8 mouse cellular contexts compared by ENCODE assay signal in genomic region chr2:28446515-28447314, GRCm38 (mm10). TPM values are rescaled to one million over a fixed set of nuclear protein-coding genes. Genes with fewer than 3 reads are reported as not detected.
DNase-seq lines count a peak whose midpoint lies in the region; ATAC-seq and TF ChIP-seq lines count a peak whose summit lies in the region.

Gene Ppp1r26 (plus strand): TSS chr2:28446800.

- peaks cover 12% of the 10 kb centered on the region; the same call in 1 of the 2 replicates for H3K36me3 ChIP-seq in forebrain, postnatal 0 days (ENCODE audit: insufficient read depth)
- H3K36me3 ChIP-seq in intestine, embryonic 15.5 days = no peaks in the 10 kb centered on the region
- H3K36me3 ChIP-seq in limb, embryonic 10.5 days = peaks cover 27% of the 10 kb centered on the region
- peaks cover 5% of the 10 kb centered on the region; the same call in 1 of the 2 replicates for H3K36me3 ChIP-seq in midbrain, embryonic 16.5 days (ENCODE audit: control insufficient read depth, insufficient read depth, low read length)

- WGBS in forebrain, postnatal 0 days = 3% methylated on average over 102 of the region's 118 CpGs
- under 1% methylated on average over 77 of the region's 118 CpGs for WGBS in intestine, embryonic 15.5 days
- WGBS in limb, embryonic 10.5 days = under 1% methylated on average over 113 of the region's 118 CpGs
- under 1% methylated on average over 75 of the region's 118 CpGs for WGBS in midbrain, embryonic 16.5 days

- peak; percentile 33 for DNase-seq in gastrocnemius, postnatal 10 days
- DNase-seq in gastrocnemius, adult 18-20 months (ENCODE audit: low spot score) = no peak
- DNase-seq in cerebellum, adult 18-20 months = peak; percentile 56 to 71
- peak; percentile 63 for DNase-seq in forebrain, postnatal 0 days
- DNase-seq in limb, embryonic 10.5 days (ENCODE audit: low spot score) = peak; percentile 68
- peak; percentile 16 for DNase-seq in thymus, postnatal 0 days (ENCODE audit: low spot score)

- no peak for TF ChIP-seq CTCF in forebrain, postnatal 0 days (IDR thresholded peaks at IDR 0.05; ENCODE audit: low read depth)

- H3K4me1 ChIP-seq in forebrain, postnatal 0 days (ENCODE audit: insufficient read depth) = peaks cover 8% of the 10 kb centered on the region
- peaks cover 15% of the 10 kb centered on the region; the same call in 1 of the 2 replicates for H3K4me1 ChIP-seq in intestine, embryonic 15.5 days (replicated peaks)
- peaks cover 24% of the 10 kb centered on the region for H3K4me1 ChIP-seq in limb, embryonic 10.5 days
- H3K4me1 ChIP-seq in midbrain, embryonic 16.5 days (ENCODE audit: control insufficient read depth, insufficient read depth, low read length) = peaks cover 16% of the 10 kb centered on the region

- H3K9me3 ChIP-seq in forebrain, postnatal 0 days (ENCODE audit: low read length) = no peaks in the 10 kb centered on the region
- H3K9me3 ChIP-seq in intestine, embryonic 15.5 days = no peaks in the 10 kb centered on the region
- H3K9me3 ChIP-seq in limb, embryonic 10.5 days (replicated peaks) = no peaks in the 10 kb centered on the region
- no peaks in the 10 kb centered on the region for H3K9me3 ChIP-seq in midbrain, embryonic 16.5 days (replicated peaks; ENCODE audit: control insufficient read depth, low read length, poor library complexity, severe bottlenecking)

- peak within 1 kb of the TSS; percentile 75 for H3K4me3 ChIP-seq in forebrain, postnatal 0 days (ENCODE audit: low read depth, low read length)
- peak within 1 kb of the TSS; percentile 73 for H3K4me3 ChIP-seq in intestine, embryonic 15.5 days (replicated peaks)
- H3K4me3 ChIP-seq in limb, embryonic 10.5 days = peak within 1 kb of the TSS; percentile 87
- H3K4me3 ChIP-seq in midbrain, embryonic 16.5 days (ENCODE audit: low read depth, low read length) = peak within 1 kb of the TSS; percentile 83

- peak within 1 kb of the TSS; percentile 85 for H3K9ac ChIP-seq in forebrain, postnatal 0 days
- peak within 1 kb of the TSS; percentile 72 for H3K9ac ChIP-seq in intestine, embryonic 15.5 days
- H3K9ac ChIP-seq in midbrain, embryonic 16.5 days (ENCODE audit: low read depth, low read length) = peak within 1 kb of the TSS; percentile 96

- peak within 1 kb of the TSS; percentile 90 for H3K4me2 ChIP-seq in forebrain, postnatal 0 days (ENCODE audit: low read depth)
- peak within 1 kb of the TSS; percentile 98 for H3K4me2 ChIP-seq in intestine, embryonic 15.5 days (replicated peaks)
- H3K4me2 ChIP-seq in midbrain, embryonic 16.5 days (ENCODE audit: low read length) = peak within 1 kb of the TSS; percentile 84

- ATAC-seq in forebrain, postnatal 0 days = peak; percentile 67
- peak; percentile 81 for ATAC-seq in intestine, embryonic 15.5 days
- ATAC-seq in midbrain, embryonic 16.5 days = peak; percentile 69

- peak within 1 kb of the TSS; percentile 86 for H3K27ac ChIP-seq in forebrain, postnatal 0 days (ENCODE audit: low read depth, low read length)
- H3K27ac ChIP-seq in intestine, embryonic 15.5 days = peak within 1 kb of the TSS; percentile 63
- H3K27ac ChIP-seq in limb, embryonic 10.5 days = peak within 1 kb of the TSS; percentile 90
- H3K27ac ChIP-seq in midbrain, embryonic 16.5 days (ENCODE audit: low read length) = peak within 1 kb of the TSS; percentile 92

- no peaks in the 10 kb centered on the region for H3K27me3 ChIP-seq in forebrain, postnatal 0 days (ENCODE audit: insufficient read depth, low read length)
- H3K27me3 ChIP-seq in intestine, embryonic 15.5 days (replicated peaks) = no peaks in the 10 kb centered on the region
- H3K27me3 ChIP-seq in limb, embryonic 10.5 days (ENCODE audit: low read depth, poor library complexity, severe bottlenecking) = peaks cover 29% of the 10 kb centered on the region
- H3K27me3 ChIP-seq in midbrain, embryonic 16.5 days (ENCODE audit: control insufficient read depth, insufficient read depth, low read depth, low read length) = no peaks in the 10 kb centered on the region

RNA-seq across cellular contexts. Expression of gene Ppp1r26, which starts in this region (rescaled TPM):
- total RNA-seq in gastrocnemius, postnatal 10 days (2021) = 1 to 10 TPM; 3.0 to 4.7 TPM
- 1 to 10 TPM; 2.4 to 3.0 TPM for total RNA-seq in gastrocnemius, adult 18-20 months (2021)
- total RNA-seq in forebrain, postnatal 0 days (2014; rRNA removed) = 35.6 and 60.8 TPM in 2 replicates
- polyA plus RNA-seq in forebrain, postnatal 0 days (2015; fragmentation: Nextera tagmentation; extraction: Ambion mirVana) = 5.0 and 11.7 TPM in 2 replicates
- 2.7 and 2.8 TPM in 2 replicates for polyA plus RNA-seq in intestine, embryonic 15.5 days (2015; fragmentation: Nextera tagmentation; extraction: Ambion mirVana)
- polyA plus RNA-seq in limb, embryonic 10.5 days (2016; fragmentation: Nextera tagmentation; extraction: Ambion mirVana) = 4.2 and 6.3 TPM in 2 replicates
- 19.8 and 22.7 TPM in 2 replicates for polyA plus RNA-seq in midbrain, embryonic 16.5 days (2015; fragmentation: Nextera tagmentation; extraction: Ambion mirVana)
- 0.16 and 0.24 TPM in 2 replicates for polyA plus RNA-seq in thymus, postnatal 0 days (2015; fragmentation: Nextera tagmentation; extraction: Ambion mirVana)

Comparison
In these comparisons a context has a peak if more than half of its experiments do, and no peak if none do; other contexts are left out.
1. Peak in DNase-seq in thymus, postnatal 0 days; RNA of the gene not detected or under 1 TPM.